Mouse (Mus musculus): Measurements from ENCODE around the gene Macrod1.

Macrod1 gene

GRCm38 (mm10) chr19:7083035-7083794 is 26.6 kb downstream of the Macrod1 start:
- no peak for DNase-seq (ENCODE audit: low spot score)

GRCm38 (mm10) chr19:7084734-7085133 is 28.1 kb downstream of the Macrod1 start:
- no peak for DNase-seq (ENCODE audit: low spot score)

GRCm38 (mm10) chr19:7088558-7088957 is 31.9 kb downstream of the Macrod1 start:
- DNase-seq (ENCODE audit: low spot score): no peak

GRCm38 (mm10) chr19:7089050-7089449 is 32.4 kb downstream of the Macrod1 start:
- no peak for DNase-seq (ENCODE audit: low spot score)

- DNase-seq (ENCODE audit: low spot score): no peak
Observed at GRCm38 (mm10) chr19:7089842-7090251, 33.2 kb downstream of the Macrod1 start.

- no peak for DNase-seq (ENCODE audit: low spot score)
Observed at GRCm38 (mm10) chr19:7090369-7091064, 33.9 kb downstream of the Macrod1 start.

GRCm38 (mm10) chr19:7091448-7092050 is 34.9 kb downstream of the Macrod1 start:
- no peak for DNase-seq (ENCODE audit: low spot score)

GRCm38 (mm10) chr19:7092756-7093155 is 36.1 kb downstream of the Macrod1 start:
- no peak for DNase-seq (ENCODE audit: low spot score)

- DNase-seq (ENCODE audit: low spot score): no peak
Observed at GRCm38 (mm10) chr19:7099620-7100155, 43.1 kb downstream of the Macrod1 start.

- no peak for DNase-seq (ENCODE audit: low spot score)
Observed at GRCm38 (mm10) chr19:7102039-7102438, 45.4 kb downstream of the Macrod1 start.

- no peak for DNase-seq (ENCODE audit: low spot score)
Observed at GRCm38 (mm10) chr19:7103349-7103992, 46.9 kb downstream of the Macrod1 start.

GRCm38 (mm10) chr19:7103993-7104401 is 47.4 kb downstream of the Macrod1 start:
- no peak for DNase-seq (ENCODE audit: low spot score)

GRCm38 (mm10) chr19:7105544-7105943 is 48.9 kb downstream of the Macrod1 start, which contains the start of gene Flrt1:
TSS of gene Flrt1 (minus strand) at chr19:7105729.
- no peak for DNase-seq (ENCODE audit: low spot score)

GRCm38 (mm10) chr19:7106566-7106965 is 50.0 kb downstream of the Macrod1 start:
- no peak for DNase-seq (ENCODE audit: low spot score)

- no peak for DNase-seq (ENCODE audit: low spot score)
Observed at GRCm38 (mm10) chr19:7107174-7107573, 50.6 kb downstream of the Macrod1 start.

- DNase-seq (ENCODE audit: low spot score): peak; percentile 37
Observed at GRCm38 (mm10) chr19:7108114-7108905, 51.7 kb downstream of the Macrod1 start.

GRCm38 (mm10) chr19:7110097-7110496 is 53.5 kb downstream of the Macrod1 start:
- DNase-seq (ENCODE audit: low spot score): no peak

- DNase-seq (ENCODE audit: low spot score): no peak
Observed at GRCm38 (mm10) chr19:7110875-7111274, 54.3 kb downstream of the Macrod1 start.

- no peak for DNase-seq (ENCODE audit: low spot score)
Observed at GRCm38 (mm10) chr19:7111309-7111708, 54.7 kb downstream of the Macrod1 start.

- no peak for DNase-seq (ENCODE audit: low spot score)
Observed at GRCm38 (mm10) chr19:7111710-7112109, 55.1 kb downstream of the Macrod1 start.

GRCm38 (mm10) chr19:7112628-7113027 is 56.0 kb downstream of the Macrod1 start:
- no peak for DNase-seq (ENCODE audit: low spot score)
